Mouse (Mus musculus): ENCODE data around the gene Rbfox1.

- TF ChIP-seq POLR2A (IDR thresholded peaks at IDR 0.05; ENCODE audit: insufficient read depth, low read depth, low read length) (no peak), CTCF (IDR thresholded peaks at IDR 0.05; ENCODE audit: insufficient read depth, low read depth, low read length) (no peak)
Observed at GRCm38 (mm10) chr16:7057789-7058188, 1172.6 kb downstream of the Rbfox1 start.

Data from olfactory bulb, adult 2 months (tissue).